Mouse (Mus musculus) lung, adult 10 weeks (tissue): Measurements from ENCODE around the gene Lrrc55. TPM values are rescaled to one million over a fixed set of nuclear protein-coding genes. Genes with fewer than 3 reads are reported as not detected.

Experiments
- polyA plus RNA-seq: library from polyadenylated mRNA; stranded (reverse); fragments of 350-450 nt; fragmentation: Illumina TruSeq; extraction: RNeasy Lipid Tissue Mini Kit (QIAGEN cat#74804); gene quantifications from one replicate; pipeline ENCODE4 v1.2.3, GENCODE M21; 2014; ENCODE audit warnings: low read depth, low replicate concordance; ENCODE audit not compliant: insufficient read depth

Lrrc55 gene
- not detected for polyA plus RNA-seq

GRCm38 (mm10) chr2:85196901-85197300 lies at the start of gene Lrrc55:
TSS of gene Lrrc55 (minus strand) at chr2:85197197.

GRCm38 (mm10) chr2:85136089-85136488 lies 60.9 kb downstream of the Lrrc55 start, which contains the start of gene Aplnr:
TSS of gene Aplnr (plus strand) at chr2:85136225.

Other genes with a start within 250 kb of the Lrrc55 start
- gene Prg2, start 216.7 kb downstream of the Lrrc55 start, polyA plus RNA-seq: 0.52 TPM
- gene Prg3, start 209.0 kb downstream of the Lrrc55 start, polyA plus RNA-seq: not detected
- 56.9 TPM for gene Ssrp1, start 160.0 kb downstream of the Lrrc55 start, polyA plus RNA-seq
- not detected for gene P2rx3, start 159.7 kb downstream of the Lrrc55 start, polyA plus RNA-seq
- gene Tnks1bp1, start 149.2 kb downstream of the Lrrc55 start, polyA plus RNA-seq: 28.1 TPM
- gene Aplnr, start 61.0 kb downstream of the Lrrc55 start, polyA plus RNA-seq: 17.3 TPM
- gene Olfr987, start 142.1 kb upstream of the Lrrc55 start, polyA plus RNA-seq: not detected
- not detected for gene Olfr988, start 166.0 kb upstream of the Lrrc55 start, polyA plus RNA-seq
- gene Olfr992, start 212.3 kb upstream of the Lrrc55 start, polyA plus RNA-seq: not detected
- gene Olfr993, start 217.7 kb upstream of the Lrrc55 start, polyA plus RNA-seq: not detected
- not detected for gene Olfr994, start 239.3 kb upstream of the Lrrc55 start, polyA plus RNA-seq
- not detected for gene Olfr995, start 246.4 kb upstream of the Lrrc55 start, polyA plus RNA-seq